Mouse (Mus musculus) erythroblast, embryonic 14.5 days (primary cell): ENCODE data around the gene Htr1f. TPM values are rescaled to one million over a fixed set of nuclear protein-coding genes. Genes with fewer than 3 reads are reported as not detected.
"Not testable (repeated sequence)": the region's sequence is repeated elsewhere in the genome, so short reads cannot be mapped to it uniquely, and the experiment has no call there.

Source experiments
- H3K27me3 ChIP-seq: 2 replicates; pipeline ENCODE4 v1.6.1; 2012; ENCODE audit warnings: inconsistent platforms; ENCODE audit not compliant: control insufficient read depth
- H3K36me3 ChIP-seq: 2 replicates; pipeline ENCODE4 v1.6.1; 2012; ENCODE audit warnings: mild to moderate bottlenecking, inconsistent platforms; ENCODE audit not compliant: control insufficient read depth
- H3K4me1 ChIP-seq: 2 replicates; pipeline ENCODE4 v1.6.1; 2012; ENCODE audit warnings: inconsistent platforms; ENCODE audit not compliant: control insufficient read depth
- H3K4me3 ChIP-seq: replicated peaks from 2 replicates; pipeline ENCODE3; 2012; ENCODE audit warnings: moderate library complexity, mild to moderate bottlenecking, inconsistent platforms
- H3K9me3 ChIP-seq: 2 replicates; pipeline ENCODE4 v1.6.1; 2012; ENCODE audit warnings: low read length, inconsistent platforms, mixed read lengths; ENCODE audit not compliant: control insufficient read depth
- GATA1 ChIP-seq: IDR thresholded peaks from 2 replicates; pipeline ENCODE4 v1.6.1; 2012; ENCODE audit warnings: low read length, inconsistent platforms, mixed read lengths
- TAL1 ChIP-seq: IDR thresholded peaks from 3 replicates; pipeline ENCODE4 v1.6.1; 2012; ENCODE audit warnings: low read length, inconsistent platforms, mixed read lengths
- polyA plus RNA-seq: library from polyadenylated mRNA; stranded (reverse); fragments of >175 nt; gene quantifications from 2 replicates; pipeline ENCODE4 v1.2.3, GENCODE M21; 2012

Gene Htr1f
- polyA plus RNA-seq, result not detected in 2 replicates

- TF ChIP-seq GATA1, result no peak
- TF ChIP-seq TAL1, result no peak
- H3K36me3 ChIP-seq, result no peaks in the 10 kb centered on the region
- peaks cover 6% of the 10 kb centered on the region; the same call in 1 of the 2 replicates for H3K9me3 ChIP-seq
- H3K27me3 ChIP-seq, result peaks cover 12% of the 10 kb centered on the region
- H3K4me1 ChIP-seq, result no peaks in the 10 kb centered on the region
- no peak within 1 kb of the TSS for H3K4me3 ChIP-seq
Measured at GRCm38 (mm10) chr16:65105184-65105931, at the start of gene Htr1f. Htr1f (minus strand) TSS chr16:65105854.

- Histone ChIP-seq H3K27me3 (no peaks in the 10 kb centered on the region), H3K4me3 (no peak overlapping the region), H3K4me1 (no peaks in the 10 kb centered on the region), H3K9me3 (no peaks in the 10 kb centered on the region), H3K36me3 (no peaks in the 10 kb centered on the region)
- TF ChIP-seq TAL1 (no peak), GATA1 (no peak)
Measured at GRCm38 (mm10) chr16:65139771-65140170, 34.1 kb upstream of the Htr1f start.

- Histone ChIP-seq H3K4me1 (no peaks in the 10 kb centered on the region), H3K27me3 (no peaks in the 10 kb centered on the region), H3K4me3 (no peak overlapping the region), H3K9me3 (no peaks in the 10 kb centered on the region), H3K36me3 (no peaks in the 10 kb centered on the region)
- TF ChIP-seq TAL1 (no peak), GATA1 (no peak)
Measured at GRCm38 (mm10) chr16:65129391-65129790, 23.7 kb upstream of the Htr1f start.

GRCm38 (mm10) chr16:65127846-65128245, 22.2 kb upstream of the Htr1f start:
- Histone ChIP-seq H3K4me1 (no peaks in the 10 kb centered on the region), H3K4me3 (no peak overlapping the region), H3K9me3 (no peaks in the 10 kb centered on the region), H3K36me3 (no peaks in the 10 kb centered on the region), H3K27me3 (no peaks in the 10 kb centered on the region)
- TF ChIP-seq GATA1, result no peak

GRCm38 (mm10) chr16:65112221-65112620, 6.6 kb upstream of the Htr1f start:
- H3K27me3 ChIP-seq, result no peaks in the 10 kb centered on the region
- TF ChIP-seq TAL1, result no peak
- TF ChIP-seq GATA1, result no peak
- no peaks in the 10 kb centered on the region for H3K4me1 ChIP-seq
- H3K4me3 ChIP-seq, result no peak overlapping the region
- H3K9me3 ChIP-seq, result no peaks in the 10 kb centered on the region
- H3K36me3 ChIP-seq, result no peaks in the 10 kb centered on the region

GRCm38 (mm10) chr16:65093552-65093951, 12.1 kb downstream of the Htr1f start:
- TF ChIP-seq TAL1 (no peak), GATA1 (no peak)
- Histone ChIP-seq H3K4me3 (no peak overlapping the region), H3K27me3 (no peaks in the 10 kb centered on the region)

GRCm38 (mm10) chr16:65083475-65083874, 22.2 kb downstream of the Htr1f start:
- Histone ChIP-seq H3K27me3 (no peaks in the 10 kb centered on the region), H3K9me3 (no peaks in the 10 kb centered on the region), H3K4me1 (no peaks in the 10 kb centered on the region), H3K4me3 (no peak overlapping the region), H3K36me3 (no peaks in the 10 kb centered on the region)
- no peak for TF ChIP-seq TAL1

More at GRCm38 (mm10) chr16:65093552-65093951, 12.1 kb downstream of the Htr1f start:
- H3K36me3 ChIP-seq, result no peaks in the 10 kb centered on the region
- H3K4me1 ChIP-seq, result no peaks in the 10 kb centered on the region
- peaks cover 4% of the 10 kb centered on the region; the same call in 1 of the 2 replicates for H3K9me3 ChIP-seq

- H3K4me1 ChIP-seq, result no peaks in the 10 kb centered on the region
- TF ChIP-seq TAL1 (no peak), GATA1 (no peak)
- H3K36me3 ChIP-seq, result no peaks in the 10 kb centered on the region
- no peak overlapping the region for H3K4me3 ChIP-seq
- H3K9me3 ChIP-seq, result no peaks in the 10 kb centered on the region
- H3K27me3 ChIP-seq, result no peaks in the 10 kb centered on the region
Measured at GRCm38 (mm10) chr16:65069867-65070266, 35.8 kb downstream of the Htr1f start.

GRCm38 (mm10) chr16:65066264-65066663, 39.4 kb downstream of the Htr1f start:
- no peak overlapping the region for H3K4me3 ChIP-seq
- no peaks in the 10 kb centered on the region; the same call in none of the 2 replicates for H3K9me3 ChIP-seq
- H3K4me1 ChIP-seq, result no peaks in the 10 kb centered on the region
- H3K27me3 ChIP-seq, result no peaks in the 10 kb centered on the region
- TF ChIP-seq GATA1 (no peak), TAL1 (no peak)
- no peaks in the 10 kb centered on the region for H3K36me3 ChIP-seq

GRCm38 (mm10) chr16:65037660-65038425, 67.8 kb downstream of the Htr1f start:
- H3K36me3 ChIP-seq, H3K4me1 ChIP-seq, H3K27me3 ChIP-seq, H3K4me3 ChIP-seq: not testable (repeated sequence)
- H3K9me3 ChIP-seq, result peaks cover 11% of the 10 kb centered on the region
